Mouse (Mus musculus) layer of hippocampus, postnatal 14 days (tissue): Measurements from ENCODE around the gene Nt5dc2. TPM values are rescaled to one million over a fixed set of nuclear protein-coding genes. Genes with fewer than 3 reads are reported as not detected.

Source experiments
- DNase-seq, 2 experiments: peaks; one replicate each; pipeline ENCODE4 v3.0.0; 2021 to 2022; ENCODE audit warnings: low spot score in 2 of 2, mixed read lengths in 1 of 2
- long read RNA-seq, 2 experiments: library from polyadenylated mRNA; stranded (forward); transcript quantifications; one replicate each; pipeline ENCODE4 v2.0.0; 2021
- total RNA-seq, 2 experiments: library from RNA; stranded (reverse); gene quantifications; 2 replicates each; pipeline ENCODE4 v1.2.3; 2021

Gene Nt5dc2
- 10 to 100 TPM; 15.2 to 18.8 TPM for total RNA-seq
- long read RNA-seq, experiment 1, transcript Nt5dc2-204 (14 exons, 1,848 nt), result major isoform, 16 of 21 reads
- long read RNA-seq, experiment 1, partial matches to known transcripts, result 3 of 21 reads
- long read RNA-seq, experiment 1, other reads (novel, unspliced or antisense), result 2 of 21 reads
- long read RNA-seq, experiment 2, transcript Nt5dc2-204 (14 exons, 1,848 nt), result major isoform, 29 of 37 reads
- long read RNA-seq, experiment 2, partial matches to known transcripts, result 5 of 37 reads
- long read RNA-seq, experiment 2, other reads (novel, unspliced or antisense), result 1 of 37 reads

DNA sequence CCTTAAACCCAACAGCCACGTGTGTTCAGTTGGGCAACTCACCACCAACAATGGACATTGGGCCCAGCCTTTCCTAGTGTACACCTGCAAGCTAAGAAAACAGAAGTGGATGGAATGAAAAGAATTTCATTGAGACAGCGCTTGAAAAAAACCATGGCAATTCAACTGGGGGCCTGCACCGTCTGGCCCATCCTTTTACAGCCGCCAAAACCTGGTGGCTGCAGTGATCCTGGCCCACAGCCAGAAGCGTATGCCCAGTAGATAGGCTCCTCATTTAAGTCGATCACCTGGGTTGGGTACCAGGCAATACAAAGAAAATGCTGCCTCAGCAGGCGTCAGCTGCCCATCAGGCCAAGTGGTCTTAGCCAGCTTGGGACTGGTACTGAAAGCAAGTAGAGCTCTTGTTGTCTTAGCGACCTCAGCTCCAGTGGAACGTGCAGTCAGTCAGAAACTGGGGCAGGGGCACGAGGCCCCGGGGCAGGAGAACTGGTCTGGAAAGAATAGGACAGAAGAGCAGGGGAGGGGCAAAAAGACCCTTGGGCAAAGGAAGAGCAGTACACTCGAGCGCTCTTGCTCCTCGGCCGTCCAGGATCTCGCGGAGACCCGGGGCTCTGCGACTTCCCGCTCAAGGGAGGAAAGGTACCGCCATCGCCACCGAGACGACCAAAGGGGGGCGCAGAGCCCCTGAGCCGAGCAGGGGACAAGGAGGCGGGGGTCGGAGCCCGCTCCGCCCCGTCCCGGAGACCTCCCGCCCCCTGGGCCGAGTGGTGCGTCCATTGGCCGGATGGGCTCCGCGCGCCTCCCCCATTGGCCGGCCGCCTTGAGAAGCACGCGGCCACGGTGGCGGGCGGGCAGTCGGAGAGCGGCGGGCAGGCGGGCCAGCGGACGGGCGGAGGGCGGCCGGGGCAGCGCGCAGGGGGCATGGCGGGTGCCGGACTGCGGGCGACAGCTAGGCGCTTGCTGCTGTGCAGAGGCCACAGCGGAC lies at the start of gene Nt5dc2:
TSS of gene Nt5dc2 (plus strand) at position 818 of the 985 bp plus-strand sequence.
- peak; percentile 74 to 85 for DNase-seq

DNA sequence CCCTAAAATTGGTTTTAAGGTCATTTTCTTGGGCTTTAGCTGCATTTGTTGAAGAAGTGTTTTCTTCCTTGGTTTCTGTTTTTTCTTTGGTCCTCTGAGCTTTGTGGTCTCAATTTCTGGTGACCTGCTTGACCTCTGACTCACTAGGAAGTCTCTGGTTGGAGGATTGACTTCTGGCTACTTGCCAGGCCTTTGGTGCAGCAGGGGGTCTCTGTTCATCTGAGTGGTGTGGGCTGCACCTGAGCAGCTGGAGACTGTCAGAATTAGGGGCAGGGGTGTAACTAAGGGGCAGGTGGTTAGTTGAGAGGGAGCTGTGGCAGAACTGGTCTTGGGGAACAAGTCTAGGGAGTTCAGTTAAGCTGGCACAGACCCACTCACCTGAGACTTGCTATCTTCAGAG lies 49.7 kb upstream of the Nt5dc2 start:
- no peak for DNase-seq

DNA sequence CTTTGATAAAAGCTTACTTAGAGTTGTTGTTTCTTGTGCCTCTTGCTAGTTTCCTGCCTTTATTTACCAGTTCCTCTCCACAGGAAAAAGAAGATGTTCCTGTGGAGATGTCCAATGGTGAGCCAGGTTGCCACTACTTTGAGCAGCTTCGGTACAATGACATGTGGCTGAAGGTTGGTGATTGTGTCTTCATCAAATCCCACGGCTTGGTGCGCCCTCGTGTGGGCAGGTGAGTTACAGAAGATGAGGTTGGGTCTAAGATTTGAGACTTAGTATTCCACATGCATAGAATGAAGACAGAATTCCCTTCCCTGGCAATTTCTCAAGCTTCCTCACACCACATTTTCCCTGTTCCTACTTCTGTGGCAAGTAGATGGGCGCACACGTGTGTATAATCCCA lies 43.4 kb upstream of the Nt5dc2 start:
- DNase-seq, result no peak

DNA sequence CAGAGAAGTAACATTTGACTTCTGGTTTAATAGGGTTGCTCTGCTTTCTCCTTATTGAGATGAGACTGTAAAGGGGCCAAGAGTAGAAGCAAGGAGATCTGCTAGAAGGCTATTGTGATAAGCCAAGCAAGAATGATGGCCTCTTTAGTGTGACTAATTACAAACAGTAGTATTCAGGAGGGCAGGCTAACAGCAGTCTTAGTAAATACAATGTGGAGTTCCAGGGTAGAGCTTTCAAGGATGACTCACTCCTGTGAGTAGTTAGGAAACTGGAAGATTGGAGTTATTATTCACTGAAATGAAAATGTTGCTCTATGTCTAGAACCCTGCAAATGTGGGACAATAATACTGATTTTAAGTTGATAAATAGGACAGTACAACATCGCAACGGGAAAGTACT lies 42.3 kb upstream of the Nt5dc2 start:
- no peak for DNase-seq

DNA sequence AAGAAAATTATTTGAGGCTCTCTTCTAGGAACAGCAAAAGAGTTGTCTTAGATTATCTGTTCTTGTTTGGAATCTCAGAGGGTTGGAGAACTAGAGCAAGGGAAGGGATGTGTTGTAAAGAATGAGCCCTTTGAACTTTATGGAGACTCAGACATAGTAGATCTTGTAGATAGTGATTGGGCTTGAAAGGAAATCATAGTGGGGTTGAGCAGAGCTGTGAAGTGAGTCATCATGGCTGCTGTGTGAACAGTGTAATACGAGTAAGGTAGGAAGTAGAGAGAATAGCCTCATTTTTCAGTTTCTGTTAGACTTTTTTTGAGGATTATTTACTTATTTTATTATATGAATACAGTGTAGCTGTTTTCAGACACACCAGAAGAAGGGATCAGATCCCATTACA lies 40.9 kb upstream of the Nt5dc2 start:
- no peak for DNase-seq

DNA sequence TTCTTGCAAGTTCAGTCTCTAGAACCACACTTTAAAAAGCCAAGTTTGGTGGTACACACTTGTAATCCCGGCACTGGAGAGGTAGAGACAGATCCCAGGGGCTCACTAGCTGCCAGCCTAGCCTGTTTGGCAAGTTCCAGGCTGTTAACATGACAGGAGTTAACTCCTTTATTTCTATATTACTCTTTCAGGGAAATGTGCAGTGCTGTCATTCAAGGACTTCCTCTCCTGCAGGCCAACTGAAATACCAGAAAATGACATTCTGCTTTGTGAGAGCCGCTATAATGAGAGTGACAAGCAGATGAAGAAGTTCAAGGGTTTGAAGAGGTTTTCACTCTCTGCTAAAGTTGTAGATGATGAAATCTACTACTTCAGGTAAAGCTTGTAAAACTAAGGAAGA lies 25.7 kb upstream of the Nt5dc2 start:
- no peak for DNase-seq

DNA sequence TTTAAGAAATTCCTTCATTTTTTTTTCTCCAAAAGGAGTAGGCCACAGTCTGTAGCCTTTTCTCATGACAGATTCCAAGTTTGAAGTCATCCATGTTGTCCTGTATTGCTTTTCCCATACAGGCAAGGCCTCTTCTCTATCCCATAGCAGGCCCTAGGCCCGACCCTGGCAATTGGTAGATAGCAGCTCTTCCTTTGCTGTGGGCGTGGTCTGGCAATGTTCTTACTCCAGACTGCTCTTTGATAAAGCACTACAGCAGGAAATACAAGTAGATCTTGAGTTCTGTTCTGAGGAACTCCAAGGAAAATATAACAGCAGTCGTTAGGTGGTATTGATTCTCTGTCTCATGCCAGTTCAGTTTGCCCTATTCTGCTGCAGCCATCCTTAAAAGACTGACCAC lies 20.2 kb upstream of the Nt5dc2 start:
- DNase-seq, result no peak

DNA sequence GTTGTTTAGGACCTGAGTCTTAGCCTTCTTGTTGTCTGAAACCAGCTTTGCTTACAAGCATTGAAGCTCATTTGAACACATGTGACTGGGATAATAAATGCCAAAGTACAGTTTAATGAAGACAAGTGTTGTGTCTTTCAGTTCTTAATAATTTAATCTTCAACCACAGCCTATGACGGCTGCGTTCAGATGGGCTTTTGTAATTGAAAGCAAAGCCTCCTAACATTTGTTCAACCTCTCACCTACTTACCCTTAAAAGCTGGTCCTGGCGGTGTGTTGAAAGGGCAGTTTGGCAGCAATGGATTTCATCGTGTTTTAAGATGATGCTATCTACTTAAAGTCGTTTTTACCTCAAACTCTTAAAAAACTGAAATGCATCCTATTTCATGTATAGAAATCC lies 18.7 kb upstream of the Nt5dc2 start:
- no peak for DNase-seq

DNA sequence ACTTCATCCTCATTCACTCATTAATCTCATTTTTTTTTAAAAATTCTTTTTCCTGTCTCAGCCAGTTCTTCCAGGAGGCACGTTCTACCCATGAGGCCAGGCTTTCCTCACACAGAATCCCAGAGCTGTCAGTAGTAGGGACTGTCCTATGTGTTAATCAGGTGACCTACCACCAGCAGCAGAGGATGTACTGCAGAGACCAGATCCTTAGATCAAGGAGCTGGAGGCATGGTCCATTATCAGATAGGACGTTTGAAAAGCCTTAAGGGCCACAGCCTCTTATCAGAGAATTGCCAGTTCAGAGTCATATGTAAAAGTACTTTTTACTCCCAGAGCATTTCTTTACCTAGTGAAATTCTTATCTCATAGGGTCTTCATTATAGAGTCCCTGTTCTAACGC lies 16.8 kb upstream of the Nt5dc2 start:
- no peak for DNase-seq

DNA sequence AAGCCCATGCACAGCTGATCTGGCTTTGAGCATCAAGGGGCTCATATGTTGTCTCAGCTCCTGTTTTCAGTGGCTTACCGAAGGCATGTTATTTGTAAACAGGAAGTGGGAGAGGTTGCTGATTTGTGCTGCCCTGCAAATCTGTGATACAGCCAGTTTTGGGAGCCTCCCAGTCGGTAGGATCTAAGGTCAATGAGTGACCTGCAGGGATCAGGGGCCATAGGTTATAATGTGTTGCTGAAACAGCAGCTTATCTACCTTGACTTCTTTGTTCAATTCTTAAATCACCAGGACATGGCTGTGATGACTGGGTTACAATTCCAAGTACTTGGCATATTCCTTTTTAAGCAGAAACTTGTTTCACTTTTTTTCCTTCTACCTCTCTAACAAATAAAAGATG lies 15.3 kb upstream of the Nt5dc2 start:
- DNase-seq, result no peak

DNA sequence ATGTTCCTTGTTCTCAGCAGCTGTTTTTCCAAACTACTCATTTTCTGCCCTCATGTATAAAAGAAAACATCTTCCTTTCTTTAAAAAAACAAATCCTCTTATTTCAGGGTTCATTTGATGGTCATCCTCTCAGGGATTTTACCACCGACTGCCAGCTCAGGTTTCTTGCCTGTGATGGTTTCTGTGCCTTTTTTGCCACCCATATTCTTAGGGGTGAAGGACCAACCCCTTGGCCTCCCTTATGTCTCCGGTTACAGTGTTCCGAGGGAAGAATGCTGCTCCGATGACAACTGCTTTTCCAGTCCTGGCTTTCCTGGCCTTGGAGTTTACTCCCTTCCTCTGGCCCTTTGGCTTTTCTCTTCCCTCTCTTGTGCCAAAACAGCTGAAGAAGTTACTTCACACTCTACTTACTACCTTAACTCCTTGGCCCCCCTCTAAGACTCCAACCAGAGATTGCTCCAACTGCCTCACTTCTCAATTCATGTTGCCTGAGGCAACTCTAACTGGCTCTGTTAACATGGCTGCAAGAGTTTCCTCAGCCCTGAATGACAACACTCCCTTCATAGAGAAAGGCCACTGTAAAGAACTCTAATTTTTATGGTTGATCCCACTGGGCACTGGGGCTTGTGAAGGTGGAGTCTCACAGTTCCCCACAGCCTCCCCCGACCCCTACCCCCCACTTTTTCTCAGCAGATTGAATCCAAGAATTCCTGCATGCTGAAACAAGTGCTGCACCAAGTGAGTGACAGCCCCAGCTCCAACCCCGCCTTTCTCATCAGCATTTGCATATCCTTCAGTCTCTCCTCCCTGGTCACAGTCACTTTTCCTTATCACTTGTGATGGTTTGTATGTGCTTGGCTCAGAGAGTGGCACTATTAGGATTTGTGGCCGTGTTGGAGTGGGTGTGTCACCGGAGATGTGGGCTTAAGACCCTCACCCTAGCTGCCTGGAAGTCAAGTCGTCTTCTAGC lies 5.5 kb upstream of the Nt5dc2 start:
- DNase-seq, result no peak

DNA sequence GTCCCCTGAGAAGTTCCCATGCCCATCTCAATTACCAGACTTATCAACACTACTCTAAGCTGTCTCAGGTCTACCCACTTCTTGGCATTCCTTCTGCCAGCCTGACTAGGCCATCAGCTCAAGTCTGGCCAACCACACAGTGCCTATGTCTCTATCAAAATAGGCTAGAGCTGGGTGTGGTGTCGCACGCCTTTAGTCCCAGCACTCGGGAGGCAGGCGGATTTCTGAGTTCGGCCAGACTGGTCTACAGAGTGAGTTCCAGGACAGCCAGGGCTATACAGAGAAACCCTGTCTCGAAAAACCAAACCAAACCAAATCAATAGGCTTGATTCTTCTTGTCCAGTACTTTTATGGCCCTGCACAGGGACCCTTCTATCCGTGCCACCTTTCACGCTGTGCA lies 4.0 kb upstream of the Nt5dc2 start:
- no peak for DNase-seq

DNA sequence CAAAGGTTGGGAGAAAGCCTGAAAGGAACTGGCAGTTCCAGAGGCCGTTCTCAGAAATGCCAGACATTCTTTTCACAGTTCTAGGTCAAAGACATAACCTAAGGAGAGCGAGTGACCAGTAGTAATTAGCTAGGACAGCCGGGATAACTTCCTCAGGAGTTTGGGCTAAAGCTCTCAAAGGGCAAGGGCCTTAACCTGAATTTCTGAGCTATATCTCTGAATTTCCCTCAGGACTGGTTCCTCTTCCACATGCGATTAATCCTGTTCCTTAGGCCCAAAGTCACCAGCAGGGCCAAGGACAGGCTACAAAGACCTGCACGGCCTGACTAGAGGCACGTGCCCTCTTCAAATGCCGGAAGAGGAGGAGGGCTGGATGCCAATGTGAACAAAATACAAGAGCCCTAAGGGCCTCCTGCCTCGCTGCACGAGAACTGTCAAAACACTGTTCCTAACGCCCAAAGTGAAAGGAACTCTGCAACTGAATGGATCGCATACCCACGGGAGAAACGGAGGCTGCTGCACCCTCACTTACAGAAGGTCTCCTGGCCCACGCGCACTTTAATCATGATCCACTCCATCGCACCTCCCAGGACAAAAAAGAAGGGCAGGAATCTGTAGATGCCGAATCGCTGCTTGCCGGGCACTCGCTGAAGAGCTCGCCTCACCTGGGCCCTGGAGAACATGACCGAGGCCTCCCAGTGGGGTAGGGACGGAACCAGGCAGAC lies 2.6 kb upstream of the Nt5dc2 start:
- DNase-seq, result no peak

DNA sequence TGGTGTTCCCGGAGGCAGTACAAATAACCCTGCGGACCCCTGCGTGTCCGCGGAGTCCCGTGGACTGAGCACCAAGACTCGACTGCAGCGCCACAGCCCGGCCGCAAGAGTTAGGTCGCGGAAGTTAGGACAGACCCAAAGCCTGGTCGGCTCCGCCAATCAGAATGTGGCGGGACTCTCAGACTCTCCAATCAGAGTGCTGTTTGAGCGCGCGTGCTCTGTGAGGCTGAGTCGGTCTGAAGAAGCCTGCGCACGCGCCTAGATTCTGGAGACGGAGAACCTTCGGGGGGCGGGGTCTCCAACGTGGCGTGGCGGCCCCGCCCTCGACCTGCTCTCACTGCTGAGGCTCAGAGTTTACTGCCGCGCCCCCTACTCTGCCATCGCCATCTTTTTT lies 2.0 kb upstream of the Nt5dc2 start, which contains the start of gene Smim4:
TSS of gene Smim4 (minus strand) at position 131 of the 394 bp plus-strand sequence.
- peak; percentile 92 to 98 for DNase-seq

DNA sequence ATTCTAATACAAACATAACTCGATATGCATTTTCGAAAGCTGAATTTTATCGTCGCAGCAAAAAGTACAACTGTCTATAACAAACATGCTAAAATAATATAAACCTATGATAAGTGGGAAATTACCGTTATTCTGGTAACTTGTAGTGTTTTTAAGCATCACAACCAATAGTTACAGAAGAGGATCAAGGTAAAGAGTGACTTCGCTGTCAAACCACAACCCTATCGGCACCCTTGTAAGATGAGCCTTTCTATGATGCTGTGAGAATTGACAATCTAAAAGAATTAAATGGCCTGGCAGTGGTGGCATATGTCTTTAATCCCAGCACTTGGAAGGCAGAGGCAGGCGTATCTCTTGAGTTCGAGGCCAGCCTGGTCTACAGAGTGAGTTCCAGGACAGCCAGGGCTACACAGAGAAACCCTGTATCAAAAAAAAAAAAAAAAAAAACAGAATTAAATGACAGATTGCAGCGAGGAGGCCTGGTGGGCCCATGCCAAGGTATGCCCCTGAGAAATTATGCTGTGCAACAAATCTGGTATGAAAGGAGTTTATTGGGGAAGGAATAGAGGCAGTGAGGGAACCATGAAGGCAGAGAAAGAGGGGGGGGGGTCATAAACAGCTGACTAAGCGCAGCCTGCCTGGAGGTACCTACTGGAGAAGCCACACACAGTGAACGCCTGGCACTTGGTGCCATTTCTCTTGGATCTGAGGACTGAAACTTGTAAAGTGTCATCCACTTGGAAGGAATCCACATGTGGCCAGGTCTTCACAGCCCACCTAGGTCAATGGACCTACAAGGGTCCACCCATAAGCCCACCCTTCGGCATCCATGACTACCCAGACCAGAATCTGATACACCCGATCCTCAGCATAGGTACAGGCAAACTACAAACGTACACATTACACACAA lies 1.3 kb upstream of the Nt5dc2 start:
- DNase-seq, result no peak

DNA sequence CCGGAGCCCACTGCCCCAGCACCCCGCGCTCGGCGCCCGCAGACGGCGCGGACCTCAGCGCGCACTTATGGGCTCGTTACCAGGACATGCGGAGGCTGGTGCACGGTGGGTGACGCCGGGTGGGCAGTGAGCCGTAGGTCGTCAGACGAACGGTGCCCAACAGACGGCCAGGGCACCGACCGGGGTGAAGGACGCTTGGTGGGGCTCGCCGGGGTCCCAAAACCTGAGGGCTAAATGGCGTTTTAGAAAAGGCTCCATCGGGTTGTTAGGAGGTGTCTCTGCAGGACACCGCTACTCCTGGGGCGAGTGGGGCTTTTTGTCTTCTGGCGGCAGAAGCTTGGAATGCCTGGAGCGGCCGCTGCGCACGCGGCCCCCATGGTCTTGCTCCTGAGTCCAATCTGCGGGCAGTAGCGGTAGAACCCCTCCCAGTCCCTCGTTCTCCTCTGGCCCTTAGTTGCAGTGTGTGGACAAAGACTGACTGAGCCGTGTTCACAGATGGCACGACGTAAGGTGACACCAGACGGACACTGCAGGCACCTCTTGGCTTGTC lies 494 bp downstream of the Nt5dc2 start:
- DNase-seq, result no peak

DNA sequence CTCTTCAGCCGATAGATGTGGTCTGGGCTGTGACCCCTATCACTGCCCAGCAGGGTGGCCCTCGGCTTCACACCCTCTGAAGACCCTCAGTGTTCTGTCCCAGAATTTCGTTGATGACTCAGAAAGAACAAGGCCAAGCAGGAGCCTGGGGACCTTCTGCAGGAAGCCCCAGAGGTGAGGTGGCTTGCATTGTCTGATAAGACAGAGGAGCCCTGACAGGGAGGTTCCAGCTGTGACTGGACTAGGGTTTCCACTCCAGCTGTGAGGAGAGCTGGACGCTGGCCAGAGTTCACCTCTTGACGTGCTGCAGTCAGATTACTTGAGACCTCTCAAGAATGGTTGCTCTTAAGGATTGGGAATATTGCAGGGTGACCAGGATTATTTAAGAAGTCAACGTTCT lies 1.2 kb downstream of the Nt5dc2 start:
- no peak for DNase-seq

DNA sequence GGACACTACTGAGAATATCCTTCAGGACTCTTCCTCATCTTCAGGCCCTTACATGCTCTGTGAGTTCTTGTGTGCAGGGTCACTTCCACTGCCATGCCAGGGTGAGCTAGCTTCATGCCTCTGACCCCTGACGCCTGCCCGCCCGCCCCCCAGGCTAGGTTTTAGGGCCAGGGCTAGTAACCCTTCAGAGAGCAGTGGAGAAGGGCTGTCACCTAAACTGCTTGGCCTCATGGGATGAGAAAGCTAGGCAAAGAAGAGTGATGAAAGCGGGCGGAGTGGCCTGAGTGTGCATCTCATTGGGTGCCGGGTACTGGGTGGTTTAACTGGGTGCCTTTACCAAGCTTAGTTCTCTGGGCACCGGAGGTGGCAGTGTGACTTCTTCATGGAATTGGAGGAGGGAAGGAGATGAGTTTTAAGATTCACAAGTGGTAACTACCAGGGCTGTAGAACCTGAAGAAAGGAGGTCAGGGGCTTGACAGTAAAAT lies 1.7 kb downstream of the Nt5dc2 start:
- no peak for DNase-seq
